Mouse (Mus musculus) heart, adult 9 months (tissue): ENCODE data around the gene Il1f10.

Experiments
- DNase-seq, 2 experiments: peaks; one replicate each; pipeline ENCODE4 v3.0.0; 2022; ENCODE audit warnings: low spot score in 2 of 2

Il1f10 gene

DNA sequence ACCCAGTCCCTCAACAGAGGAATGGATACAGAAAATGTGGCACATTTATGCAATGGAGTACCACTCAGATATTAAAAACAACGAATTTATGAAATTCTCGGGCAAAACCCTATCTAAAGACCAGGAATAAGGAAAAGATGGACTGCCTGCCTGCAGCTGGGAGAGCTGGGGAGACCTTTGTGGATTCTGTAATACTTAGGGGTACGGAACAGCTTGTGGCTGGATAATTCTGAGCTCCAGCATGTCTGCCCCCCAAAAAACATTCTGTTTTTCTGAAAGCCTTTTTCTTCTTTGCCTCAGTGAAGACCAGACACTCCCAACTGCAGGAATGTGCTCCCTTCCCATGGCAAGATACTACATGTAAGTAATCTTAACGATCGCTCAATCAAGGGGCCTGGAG lies at the start of gene Il1f10:
Gene Il1f10 (plus strand): TSS at position 301 of the 400 bp plus-strand sequence.
- no peak for DNase-seq

DNA sequence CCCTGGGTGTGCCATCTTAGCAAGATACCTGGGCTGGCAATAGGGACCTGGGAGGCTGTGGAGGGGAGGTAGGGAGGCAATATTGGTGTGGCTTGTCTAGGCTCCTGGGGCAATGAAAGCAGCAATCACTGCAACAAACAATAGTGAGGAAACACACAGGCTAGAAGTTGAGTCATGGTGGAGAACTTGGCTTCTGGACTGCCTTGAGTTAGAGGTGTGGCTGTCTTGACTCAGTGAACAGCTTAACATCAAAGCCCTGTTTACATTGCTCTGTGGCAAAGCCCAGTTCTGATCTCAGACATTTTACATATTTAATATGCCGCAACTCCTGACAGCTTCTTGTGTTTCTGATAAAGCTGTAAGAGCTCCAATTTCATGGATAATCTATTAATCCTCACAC lies 23.5 kb upstream of the Il1f10 start:
- no peak for DNase-seq

DNA sequence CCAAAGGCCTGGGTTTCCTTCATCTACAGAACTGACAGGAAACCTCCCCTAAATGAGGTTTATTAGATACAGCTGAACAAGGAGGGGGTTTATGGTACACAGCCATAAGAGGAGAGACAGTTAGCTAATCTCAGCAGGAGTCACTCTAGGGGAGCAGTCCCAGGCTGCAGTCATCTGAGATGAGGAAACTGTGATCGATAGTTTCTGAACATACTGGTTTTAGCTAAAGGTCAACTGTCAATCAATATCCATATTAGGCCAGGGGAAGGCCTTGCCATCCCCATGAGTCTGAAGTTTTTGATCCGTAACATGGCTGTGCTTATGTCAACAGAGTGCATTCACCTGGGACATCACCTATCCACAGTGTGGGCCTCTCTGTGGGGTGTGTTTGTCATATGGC lies 17.4 kb upstream of the Il1f10 start:
- no peak for DNase-seq

DNA sequence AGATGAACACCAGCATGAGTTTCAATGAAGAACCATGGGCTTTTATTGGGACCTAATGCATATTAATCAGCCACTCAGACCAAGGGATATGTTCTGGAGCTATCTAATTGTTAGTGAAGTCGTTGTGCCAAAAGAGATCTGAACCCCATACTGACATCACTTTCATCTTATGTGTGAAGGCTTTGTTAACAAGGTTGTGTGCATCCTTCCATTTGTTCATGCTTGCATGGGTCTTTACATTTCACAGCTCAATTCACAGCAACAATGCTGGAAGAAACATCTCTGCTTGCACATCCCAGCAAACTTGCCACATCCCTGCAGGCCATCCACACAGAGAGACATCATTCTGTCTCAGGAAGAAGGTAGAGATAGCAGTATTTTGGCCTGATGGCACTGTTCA lies 15.8 kb upstream of the Il1f10 start:
- no peak for DNase-seq

DNA sequence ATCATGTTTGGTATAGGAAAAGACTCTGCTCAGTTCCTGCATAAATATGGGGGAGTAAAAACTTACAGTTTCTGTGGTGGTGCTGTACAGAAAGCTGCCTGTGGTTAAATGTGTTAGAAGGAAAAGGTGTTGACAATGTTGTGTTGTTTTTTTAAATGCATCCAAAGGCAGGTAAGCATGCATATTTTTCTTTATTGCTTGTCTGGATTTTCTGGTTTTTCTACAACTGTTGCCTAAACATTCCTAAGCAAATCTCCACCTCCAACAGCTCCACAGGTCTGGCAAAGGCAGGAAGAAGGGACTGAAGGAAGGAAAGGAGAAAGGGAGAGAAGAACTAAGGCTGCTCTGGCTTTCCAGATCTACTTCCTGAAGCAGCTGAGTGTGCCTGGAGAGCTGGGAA lies 14.3 kb upstream of the Il1f10 start, which contains the start of gene Il1f5:
Gene Il1f5 (plus strand): TSS at position 301 of the 400 bp plus-strand sequence.
- no peak for DNase-seq

DNA sequence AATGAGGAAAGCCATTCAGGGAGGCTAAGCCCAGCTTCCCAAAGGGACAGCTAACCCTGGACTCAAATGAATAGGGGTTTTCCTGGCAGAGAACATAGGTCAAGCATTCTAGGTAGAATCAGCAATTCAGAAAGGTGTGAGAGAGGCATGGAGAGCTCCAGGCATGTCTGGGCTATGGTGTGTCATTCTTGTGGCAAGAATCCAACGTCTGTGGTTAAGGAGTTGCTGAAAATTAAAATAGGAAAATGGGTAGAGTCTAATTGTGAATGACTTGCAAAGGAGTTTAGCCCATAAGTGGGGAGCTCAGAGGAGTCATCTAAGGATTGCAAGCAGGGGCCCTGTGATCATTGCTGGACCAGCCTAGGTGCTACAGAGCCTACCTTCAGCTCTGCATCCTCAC lies 3.6 kb downstream of the Il1f10 start:
- no peak for DNase-seq

DNA sequence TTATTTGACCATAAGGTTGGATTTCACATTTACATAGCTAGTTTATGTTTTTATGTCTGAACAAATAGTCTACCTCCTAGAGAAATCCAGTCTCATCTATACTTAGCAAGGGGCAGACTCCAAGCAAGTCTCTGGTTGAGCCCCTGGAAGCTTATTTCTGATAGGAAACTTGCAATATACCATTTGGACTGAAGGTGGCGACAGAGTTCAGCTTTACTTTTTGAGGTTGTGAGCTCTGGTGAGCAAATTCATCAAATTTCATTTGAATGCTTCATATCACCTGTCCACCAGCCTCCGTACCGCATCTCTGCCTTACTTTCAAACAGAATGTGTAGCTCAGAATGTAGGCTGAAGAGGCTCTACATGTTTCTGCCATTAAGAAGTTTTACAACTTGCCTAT lies 5.8 kb downstream of the Il1f10 start:
- no peak for DNase-seq

DNA sequence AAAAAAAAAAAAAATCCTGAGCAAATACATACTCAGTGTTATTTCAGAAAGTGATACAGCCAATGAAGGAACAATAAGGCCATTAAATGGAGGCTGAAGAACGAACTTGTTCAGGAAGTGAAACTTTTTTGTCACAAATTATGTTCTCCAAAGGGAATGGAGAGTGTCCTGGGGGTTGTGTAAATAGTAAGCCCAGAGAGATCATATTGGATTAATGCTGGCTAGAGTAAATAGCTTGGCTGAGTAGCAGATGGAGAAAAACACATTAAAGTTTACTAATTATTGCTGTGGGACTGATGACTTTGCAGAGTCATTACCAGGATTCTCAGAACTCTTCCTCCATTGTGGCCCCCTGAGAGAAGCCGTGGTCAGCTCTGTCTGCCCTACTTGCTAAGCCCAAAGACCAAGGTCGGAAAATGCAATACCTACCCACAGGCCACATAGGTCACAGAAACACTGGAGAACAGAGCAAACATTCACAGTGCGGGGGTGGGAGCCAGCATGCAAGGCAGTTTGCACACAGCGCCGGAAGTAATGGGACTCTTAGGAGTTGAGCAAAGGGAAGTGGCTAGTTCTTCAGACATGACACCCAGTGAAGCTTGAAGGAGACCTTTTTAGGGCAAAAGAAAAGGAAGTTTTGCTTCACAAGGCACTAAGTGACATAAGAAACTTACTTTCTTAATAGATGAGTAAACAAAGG lies 20.5 kb downstream of the Il1f10 start:
- DNase-seq, result peak in 1 of 2 experiments; percentile 2

DNA sequence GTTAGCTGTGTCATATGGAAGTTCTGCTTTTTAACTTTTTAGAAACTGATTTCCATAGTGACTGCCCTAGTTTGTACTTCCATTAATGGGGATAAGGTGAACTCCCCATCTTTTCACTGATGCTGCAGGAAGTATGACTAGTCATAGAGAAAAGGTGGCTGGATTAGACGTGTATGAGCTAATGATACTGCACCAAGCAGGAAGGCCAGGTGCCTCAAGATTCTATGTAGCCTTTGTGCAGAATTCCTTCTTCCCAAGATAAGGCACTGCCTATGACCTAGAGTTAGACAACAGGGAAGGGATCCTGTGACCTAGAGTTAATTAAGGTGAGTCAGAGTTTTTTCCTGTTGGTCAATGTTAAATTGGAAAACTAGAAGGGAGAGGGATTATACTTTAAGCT lies 25.9 kb downstream of the Il1f10 start:
- DNase-seq, result no peak

DNA sequence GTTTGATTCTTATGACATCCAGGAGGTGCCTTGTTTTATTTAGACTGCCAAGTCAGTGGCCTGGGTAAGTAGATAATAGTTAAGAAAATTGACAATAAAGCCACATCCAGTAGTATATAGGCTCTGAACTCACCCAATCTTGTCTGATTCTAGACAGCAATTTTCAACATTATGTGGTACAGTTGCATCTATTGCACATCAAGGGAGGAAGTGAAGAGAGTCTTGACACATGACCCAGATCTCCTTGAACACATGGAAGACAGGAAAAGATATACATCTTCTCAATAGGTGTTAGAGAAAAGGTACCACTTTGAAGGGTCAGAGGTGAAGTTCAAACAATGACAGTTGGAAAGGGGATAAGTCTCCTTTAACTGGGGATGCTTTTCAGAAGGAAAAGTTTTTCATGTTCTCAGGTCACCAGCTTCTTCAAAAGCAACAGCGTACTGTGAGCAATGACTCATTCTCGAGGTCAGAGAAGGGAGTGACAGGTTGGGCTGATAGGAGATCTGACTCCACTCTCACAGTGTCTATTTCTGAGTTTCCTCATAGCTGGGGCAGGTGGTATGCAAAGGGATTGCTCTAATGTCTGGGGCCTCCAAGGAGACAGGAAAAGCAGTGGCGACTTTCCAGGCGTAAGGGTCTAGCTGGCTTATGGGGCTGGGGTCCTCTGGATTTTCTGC lies 27.1 kb downstream of the Il1f10 start:
- DNase-seq, result no peak

DNA sequence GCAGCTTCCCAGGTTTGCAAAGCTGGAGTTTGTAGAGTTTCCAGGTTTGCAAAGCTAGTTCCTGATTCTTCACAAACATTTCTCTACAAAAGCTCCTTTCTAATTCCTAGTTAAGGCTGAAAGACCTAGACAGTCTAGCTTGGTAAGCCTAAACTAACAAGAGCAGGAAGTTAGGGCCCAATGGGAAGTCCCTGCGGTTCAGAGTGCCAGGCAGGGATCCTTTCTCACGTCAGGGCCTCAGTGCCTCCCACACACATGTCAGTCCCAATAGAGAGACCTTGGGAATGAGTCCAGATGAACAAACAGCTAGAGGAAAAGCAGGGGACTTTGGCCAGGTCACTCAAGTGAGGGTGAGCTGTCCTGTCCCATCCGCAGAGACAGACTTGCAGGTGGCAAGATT lies 44.3 kb downstream of the Il1f10 start:
- no peak for DNase-seq

DNA sequence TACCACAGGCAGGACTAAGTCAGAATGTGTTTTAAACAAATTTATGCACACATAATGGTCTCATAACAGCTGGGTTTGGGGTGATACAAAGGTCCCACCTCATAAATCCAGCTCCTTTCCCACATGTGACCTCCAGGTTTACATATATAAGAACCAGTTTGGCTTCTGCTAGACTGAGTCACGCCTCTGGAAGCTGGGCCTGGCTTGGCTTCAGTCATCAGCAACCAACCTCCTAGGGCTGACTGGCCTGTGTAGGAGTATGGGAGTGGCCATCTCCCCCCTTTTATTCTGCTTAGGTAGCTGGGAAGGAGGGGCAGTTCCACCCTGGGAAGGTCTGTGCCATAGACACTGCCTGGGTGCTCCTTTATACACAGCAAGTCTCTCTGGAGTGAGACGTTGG lies 45.5 kb downstream of the Il1f10 start, which contains the start of gene Il1rn:
Gene Il1rn (plus strand): TSS at position 309 of the 400 bp plus-strand sequence.
- no peak for DNase-seq

DNA sequence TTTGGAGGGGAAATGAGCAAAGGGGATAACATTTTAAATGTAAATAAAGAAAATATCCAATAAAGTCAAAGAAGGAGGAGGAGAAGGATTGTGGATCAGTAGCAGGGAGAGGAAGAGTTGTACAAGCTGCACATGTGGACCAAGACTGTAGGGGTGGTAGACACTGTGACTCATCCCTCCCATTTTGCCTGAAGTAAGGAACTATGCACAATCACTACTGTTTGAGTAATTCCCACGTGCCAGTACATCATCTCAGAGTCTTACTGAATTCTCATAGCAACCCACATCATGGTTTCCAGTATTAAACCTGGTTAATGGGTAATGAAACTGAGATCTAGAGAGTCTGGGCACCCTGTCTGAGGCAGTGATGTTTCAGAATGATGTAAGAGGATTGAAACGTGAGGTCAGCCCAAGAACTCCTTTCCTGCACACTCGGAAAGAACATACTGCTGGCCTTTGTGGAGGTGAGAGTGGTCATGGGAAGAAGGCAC lies 50.4 kb downstream of the Il1f10 start:
- DNase-seq, result no peak
